Mouse (Mus musculus): ENCODE data around the gene Cenpb. TPM values are rescaled to one million over a fixed set of nuclear protein-coding genes. Genes with fewer than 3 reads are reported as not detected.

Gene Cenpb
- 10 to 100 TPM; 37.3 to 38.9 TPM for total RNA-seq (2023)

GRCm38 (mm10) chr2:131179990-131180587, at the start of gene Cenpb:
Gene Cenpb (minus strand): TSS chr2:131180067.

DNA sequence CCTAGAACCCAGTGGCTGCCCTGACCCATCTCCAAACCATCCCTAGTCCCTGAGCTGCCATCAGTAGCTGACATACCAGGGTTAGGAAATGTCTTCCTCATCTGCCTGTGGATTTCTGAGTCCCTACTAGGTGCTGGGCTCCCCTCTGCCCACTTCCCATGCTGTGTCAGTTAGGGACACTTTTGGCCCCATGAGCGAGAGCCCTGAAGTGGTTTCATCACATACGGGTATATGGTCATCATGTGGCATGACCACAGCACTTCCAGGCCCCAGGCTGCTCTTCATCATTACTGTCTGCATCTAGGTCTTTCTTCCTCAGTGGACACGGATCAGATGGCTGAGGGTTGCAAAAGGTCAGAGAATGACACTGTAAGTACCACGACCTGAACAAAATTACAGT, 26.9 kb upstream of the Cenpb start, which contains the start of gene Ap5s1:
Gene Ap5s1, plus strand, starts transcription at position 301 of the 400 bp plus-strand sequence.

DNA sequence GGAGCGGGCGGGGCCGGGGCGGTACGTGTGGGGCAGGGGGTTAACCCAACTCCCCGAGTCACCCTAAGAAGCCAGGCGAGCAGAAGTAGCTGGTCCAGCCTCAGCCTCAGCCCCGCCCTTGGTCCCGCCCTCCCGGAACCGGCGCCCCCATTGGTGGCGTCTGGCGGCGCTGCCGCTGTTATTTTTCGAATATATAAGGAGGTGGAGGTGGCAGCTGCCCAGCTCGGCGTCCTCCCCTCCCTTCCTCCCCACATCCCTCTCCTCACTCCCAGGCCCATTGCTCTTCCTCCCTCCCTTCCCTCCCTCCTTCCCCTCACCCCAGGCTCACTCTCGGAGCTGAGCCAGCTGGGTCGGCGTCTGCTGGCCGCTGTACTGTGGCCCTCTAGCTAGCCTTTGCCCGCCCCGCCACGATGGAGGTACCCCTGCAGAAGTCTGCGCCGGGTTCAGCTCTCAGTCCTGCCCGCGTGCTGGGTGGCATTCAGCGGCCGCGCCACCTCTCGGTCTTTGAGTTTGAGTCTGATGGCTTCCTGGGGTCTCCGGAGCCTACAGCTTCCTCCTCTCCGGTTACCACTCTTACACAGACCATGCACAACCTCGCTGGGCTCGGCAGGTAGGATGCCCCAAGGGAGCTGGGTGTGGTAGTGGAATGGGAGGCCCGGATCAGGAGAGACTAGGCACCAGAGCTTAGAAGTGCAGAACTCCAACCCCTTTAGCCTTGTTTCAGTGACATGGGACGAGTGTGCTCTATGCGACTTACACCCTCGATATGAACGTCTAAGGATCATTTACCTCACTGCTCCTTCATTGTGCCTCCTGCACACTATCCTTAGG, 7.1 kb upstream of the Cenpb start, which contains the start of the genes Cdc25b and Spef1:
Gene Cdc25b, plus strand, starts transcription at position 179 of the 831 bp plus-strand sequence.
Gene Spef1, minus strand, starts transcription at position 512 of the 831 bp plus-strand sequence.

GRCm38 (mm10) chr2:131159938-131160581, 19.8 kb downstream of the Cenpb start, which contains the start of gene 1700037H04Rik:
Gene 1700037H04Rik (minus strand): TSS chr2:131160081.

DNA sequence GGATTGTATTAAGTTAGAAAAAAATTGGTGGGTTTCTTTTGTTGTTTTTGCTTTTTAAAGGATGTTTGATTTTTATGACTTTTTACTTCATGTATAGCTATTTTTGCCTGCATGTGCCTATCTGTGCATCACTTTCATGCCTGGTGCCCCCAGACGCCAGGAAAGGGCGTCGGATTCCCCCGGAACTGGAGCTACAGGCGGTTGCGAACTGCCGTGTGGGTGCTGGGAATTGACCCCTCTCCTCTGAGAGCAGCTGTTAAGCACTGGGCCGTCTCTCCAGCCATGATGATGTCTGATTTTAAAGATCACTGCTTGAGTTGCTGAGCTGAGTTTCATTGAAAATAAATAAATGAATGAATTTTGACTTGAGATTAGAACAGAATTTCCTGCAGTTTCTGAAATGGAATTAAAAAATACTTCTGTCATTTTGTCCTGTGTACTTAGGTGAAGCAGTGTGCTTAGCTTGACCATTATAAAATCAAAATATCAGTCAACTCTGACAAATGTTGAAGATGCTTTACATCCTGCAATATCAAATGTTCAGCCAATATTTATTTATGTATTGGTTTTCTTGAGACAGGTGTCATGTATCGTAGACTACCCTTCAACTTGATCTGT, 46.8 kb downstream of the Cenpb start, which contains the start of gene Gm11037:
Gene Gm11037, plus strand, starts transcription at position 568 of the 618 bp plus-strand sequence.

DNA sequence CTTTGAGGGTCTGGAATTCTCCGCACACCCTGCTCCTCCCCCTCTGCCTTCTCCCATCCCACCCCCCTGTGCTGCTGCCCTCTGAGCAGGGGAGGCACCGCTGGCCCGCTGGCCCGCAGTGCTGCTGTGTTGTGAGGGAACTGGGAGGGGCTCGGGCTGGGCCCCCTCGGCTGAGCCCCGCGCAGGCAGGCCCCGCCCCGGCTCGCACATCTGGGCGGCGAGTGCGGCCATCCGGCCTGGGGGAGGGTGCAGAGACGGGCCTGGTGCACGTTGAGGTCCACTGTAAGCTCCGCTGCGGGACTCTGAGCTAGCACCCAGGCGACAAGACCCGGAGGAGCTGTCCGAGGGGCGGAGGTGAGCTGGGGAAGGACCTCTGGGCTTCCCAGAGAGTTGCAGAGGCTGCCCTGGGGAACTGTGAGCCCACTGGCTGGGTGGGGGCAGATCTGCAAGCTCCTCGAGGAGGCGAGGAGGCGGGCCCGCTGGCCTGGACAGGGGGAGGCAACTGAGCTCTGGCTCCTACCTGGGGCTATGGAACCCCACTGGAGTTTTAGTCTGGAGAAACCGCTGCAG, 52.6 kb downstream of the Cenpb start, which contains the start of gene Hspa12b:
Gene Hspa12b, plus strand, starts transcription at position 120 of the 570 bp plus-strand sequence.

Other genes with a start within 250 kb of the Cenpb start
- not detected for gene Gfra4, start 137.0 kb downstream of the Cenpb start, total RNA-seq (2023)
- 1 to 10 TPM; 1.2 to 1.8 TPM for gene Adam33, start 116.3 kb downstream of the Cenpb start, total RNA-seq (2023)
- 10 to 100 TPM; 19.4 to 25.5 TPM for gene Siglec1, start 93.3 kb downstream of the Cenpb start, total RNA-seq (2023)
- gene Hspa12b, start 52.8 kb downstream of the Cenpb start, total RNA-seq (2023), result not detected
- gene Gm11037, start 46.6 kb downstream of the Cenpb start, total RNA-seq (2023), result not detected
- gene 1700037H04Rik, start 20.0 kb downstream of the Cenpb start, total RNA-seq (2023), result 10 to 100 TPM; 17.3 to 20.7 TPM
- gene Cdc25b, start 6.9 kb upstream of the Cenpb start, total RNA-seq (2023), result 1 to 10 TPM; 3.6 to 3.9 TPM
- gene Spef1, start 7.2 kb upstream of the Cenpb start, total RNA-seq (2023), result 1 to 10 TPM; 1.7 to 2.6 TPM
- 10 to 100 TPM; 14.5 to 14.8 TPM for gene Ap5s1, start 27.0 kb upstream of the Cenpb start, total RNA-seq (2023)
- gene Mavs, start 54.0 kb upstream of the Cenpb start, total RNA-seq (2023), result 10 to 100 TPM; 24.0 to 29.8 TPM
- gene Pank2, start 82.4 kb upstream of the Cenpb start, total RNA-seq (2023), result 10 to 100 TPM; 51.2 to 53.6 TPM
- 1 to 10 TPM; 1.8 to 1.9 TPM for gene Rnf24, start 172.8 kb upstream of the Cenpb start, total RNA-seq (2023)